Mouse (Mus musculus) B cell, adult 2 months (primary cell): Measurements from ENCODE around the gene Ctsl.

Source experiments
- DNase-seq, 2 experiments: peaks; one replicate each; pipeline ENCODE4 v3.0.0; 2022

Ctsl gene

GRCm38 (mm10) chr13:64311266-64311665, 59.4 kb downstream of the Ctsl start:
- DNase-seq: no peak

GRCm38 (mm10) chr13:64310585-64310984, 60.1 kb downstream of the Ctsl start:
- DNase-seq: no peak

GRCm38 (mm10) chr13:64309842-64310241, 60.8 kb downstream of the Ctsl start:
- no peak for DNase-seq
